Mouse (Mus musculus): ENCODE results near the gene Skap1. TPM values are rescaled to one million over a fixed set of nuclear protein-coding genes. Genes with fewer than 3 reads are reported as not detected.
"Not testable (repeated sequence)": the region's sequence is repeated elsewhere in the genome, so short reads cannot be mapped to it uniquely, and the experiment has no call there.

Gene Skap1
- polyA plus RNA-seq, 1 experiment from 2014 or later, result 0.87 TPM

- Histone ChIP-seq H3K27me3 (replicated peaks; ENCODE audit: control insufficient read depth, insufficient read depth, low read length) (peaks cover 2% of the 10 kb centered on the region), H3K4me3 (ENCODE audit: low read depth, low read length) (no peak overlapping the region), H3K4me1 (replicated peaks; ENCODE audit: control insufficient read depth, insufficient read depth, low read length) (0 out of 2 replicates have a peak, but pooled peaks cover 3% of the 10 kb centered on the region), H3K9me3 (ENCODE audit: control insufficient read depth, low read length) (no peaks in the 10 kb centered on the region), H3K4me2 (ENCODE audit: low read length) (no peak overlapping the region), H3K36me3 (ENCODE audit: control insufficient read depth, insufficient read depth, low read length) (no peaks in the 10 kb centered on the region), H3K9ac (ENCODE audit: low read length) (no peak overlapping the region), H3K27ac (ENCODE audit: low read depth) (no peak overlapping the region)
- no peak for ATAC-seq (replicated peaks; ENCODE audit: low FRiP score, low TSS enrichment, low read depth)
- WGBS, result 58% methylated on average over 18 of the region's 18 CpGs
- no peak for DNase-seq (ENCODE audit: low spot score)
These were observed 249.0 kb downstream of the Skap1 start for GRCm38 (mm10) chr11:96713210-96714005.

- H3K4me2 ChIP-seq (ENCODE audit: low read length), result no peak overlapping the region
- H3K9me3 ChIP-seq (ENCODE audit: control insufficient read depth, low read length), result no peaks in the 10 kb centered on the region
- DNase-seq (ENCODE audit: low spot score), result no peak
- H3K36me3 ChIP-seq (ENCODE audit: control insufficient read depth, insufficient read depth, low read length), result no peaks in the 10 kb centered on the region
- no peak overlapping the region for H3K27ac ChIP-seq (ENCODE audit: low read depth)
- H3K27me3 ChIP-seq (replicated peaks; ENCODE audit: control insufficient read depth, insufficient read depth, low read length), result no peaks in the 10 kb centered on the region
- H3K4me1 ChIP-seq (replicated peaks; ENCODE audit: control insufficient read depth, insufficient read depth, low read length), result 0 out of 2 replicates have a peak, but pooled peaks cover 3% of the 10 kb centered on the region
- no peak for ATAC-seq (replicated peaks; ENCODE audit: low FRiP score, low TSS enrichment, low read depth)
- H3K4me3 ChIP-seq (ENCODE audit: low read depth, low read length), result no peak overlapping the region
- H3K9ac ChIP-seq (ENCODE audit: low read length), result no peak overlapping the region
- WGBS, result 66% methylated on average over 7 of the region's 7 CpGs
These were observed 249.6 kb downstream of the Skap1 start for GRCm38 (mm10) chr11:96714011-96714410.

- not testable (repeated sequence) for DNase-seq (ENCODE audit: low spot score); H3K4me3 ChIP-seq (ENCODE audit: low read depth, low read length); H3K27ac ChIP-seq (ENCODE audit: low read depth); H3K4me1 ChIP-seq (replicated peaks; ENCODE audit: control insufficient read depth, insufficient read depth, low read length); H3K4me2 ChIP-seq (ENCODE audit: low read length); H3K36me3 ChIP-seq (ENCODE audit: control insufficient read depth, insufficient read depth, low read length); ATAC-seq (replicated peaks; ENCODE audit: low FRiP score, low TSS enrichment, low read depth); H3K9ac ChIP-seq (ENCODE audit: low read length); H3K9me3 ChIP-seq (ENCODE audit: control insufficient read depth, low read length); H3K27me3 ChIP-seq (replicated peaks; ENCODE audit: control insufficient read depth, insufficient read depth, low read length)
- 80% methylated on average over 4 of the region's 5 CpGs for WGBS
These were observed 250.8 kb downstream of the Skap1 start for GRCm38 (mm10) chr11:96715168-96715567.

DNA sequence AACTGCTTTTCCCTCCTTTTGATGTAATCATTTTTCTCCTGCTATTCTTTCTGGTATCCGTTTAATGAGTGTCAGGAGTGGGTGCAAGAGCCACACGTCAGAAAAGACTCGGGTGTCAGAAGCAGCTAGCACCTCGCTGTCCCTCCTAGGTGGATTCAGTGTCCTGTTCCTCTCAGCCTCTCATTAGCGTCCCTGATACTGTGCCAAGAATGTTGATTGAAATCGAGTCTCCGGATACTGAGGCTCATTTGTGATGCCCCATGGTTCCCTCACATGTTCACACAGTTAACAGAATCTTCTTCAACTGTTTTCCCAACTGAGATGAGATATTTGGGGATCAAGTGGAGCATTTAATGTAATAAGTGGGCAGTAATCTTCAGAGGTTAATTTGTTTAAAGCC, 254.2 kb downstream of the Skap1 start:
- WGBS, result 72% methylated on average over 7 of the region's 7 CpGs
- Histone ChIP-seq H3K4me2 (ENCODE audit: low read length) (no peak overlapping the region), H3K4me1 (replicated peaks; ENCODE audit: control insufficient read depth, insufficient read depth, low read length) (0 out of 2 replicates have a peak, but pooled peaks cover 3% of the 10 kb centered on the region), H3K9ac (ENCODE audit: low read length) (no peak overlapping the region), H3K9me3 (ENCODE audit: control insufficient read depth, low read length) (no peaks in the 10 kb centered on the region), H3K4me3 (ENCODE audit: low read depth, low read length) (no peak overlapping the region), H3K36me3 (ENCODE audit: control insufficient read depth, insufficient read depth, low read length) (no peaks in the 10 kb centered on the region), H3K27me3 (replicated peaks; ENCODE audit: control insufficient read depth, insufficient read depth, low read length) (no peaks in the 10 kb centered on the region), H3K27ac (ENCODE audit: low read depth) (no peak overlapping the region)
- DNase-seq (ENCODE audit: low spot score), result no peak
- ATAC-seq (replicated peaks; ENCODE audit: low FRiP score, low TSS enrichment, low read depth), result no peak

GRCm38 (mm10) chr11:96725833-96726232, 261.4 kb downstream of the Skap1 start:
- no peaks in the 10 kb centered on the region for H3K9me3 ChIP-seq (ENCODE audit: control insufficient read depth, low read length)
- DNase-seq (ENCODE audit: low spot score) (no peak), ATAC-seq (replicated peaks; ENCODE audit: low FRiP score, low TSS enrichment, low read depth) (no peak)
- H3K27me3 ChIP-seq (replicated peaks; ENCODE audit: control insufficient read depth, insufficient read depth, low read length), result no peaks in the 10 kb centered on the region
- no peak overlapping the region for H3K9ac ChIP-seq (ENCODE audit: low read length)
- no peaks in the 10 kb centered on the region for H3K36me3 ChIP-seq (ENCODE audit: control insufficient read depth, insufficient read depth, low read length)
- 74% methylated on average over 1 of the region's 1 CpGs for WGBS
- H3K4me3 ChIP-seq (ENCODE audit: low read depth, low read length), result no peak overlapping the region
- no peak overlapping the region for H3K27ac ChIP-seq (ENCODE audit: low read depth)
- H3K4me2 ChIP-seq (ENCODE audit: low read length), result no peak overlapping the region
- no peaks in the 10 kb centered on the region for H3K4me1 ChIP-seq (replicated peaks; ENCODE audit: control insufficient read depth, insufficient read depth, low read length)

DNA sequence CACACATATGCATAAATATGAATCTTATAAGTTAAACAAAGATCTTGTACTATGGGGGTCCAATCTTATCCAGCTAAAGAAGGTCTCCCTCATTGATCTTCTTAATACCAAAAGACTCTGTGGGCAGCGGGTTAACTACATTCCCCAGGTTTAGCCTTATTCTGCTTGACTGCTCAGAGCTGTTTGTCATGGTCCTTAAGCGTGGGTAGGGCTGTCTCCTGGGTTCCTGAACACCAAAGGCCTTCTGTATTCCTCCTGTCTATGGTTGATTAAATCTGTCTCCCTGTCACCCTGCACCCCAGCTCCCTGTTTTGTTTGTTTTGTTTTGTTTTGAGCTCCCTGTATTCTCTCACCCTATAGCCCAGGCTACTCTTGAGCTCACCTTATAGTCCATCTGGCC, 264.2 kb downstream of the Skap1 start:
- H3K27ac ChIP-seq (ENCODE audit: low read depth), result no peak overlapping the region
- no peaks in the 10 kb centered on the region for H3K9me3 ChIP-seq (ENCODE audit: control insufficient read depth, low read length)
- no peaks in the 10 kb centered on the region for H3K4me1 ChIP-seq (replicated peaks; ENCODE audit: control insufficient read depth, insufficient read depth, low read length)
- DNase-seq (ENCODE audit: low spot score) (no peak), ATAC-seq (replicated peaks; ENCODE audit: low FRiP score, low TSS enrichment, low read depth) (no peak)
- no peaks in the 10 kb centered on the region for H3K27me3 ChIP-seq (replicated peaks; ENCODE audit: control insufficient read depth, insufficient read depth, low read length)
- H3K36me3 ChIP-seq (ENCODE audit: control insufficient read depth, insufficient read depth, low read length), result no peaks in the 10 kb centered on the region
- no peak overlapping the region for H3K9ac ChIP-seq (ENCODE audit: low read length)
- 95% methylated on average over 2 of the region's 2 CpGs for WGBS
- H3K4me2 ChIP-seq (ENCODE audit: low read length), result no peak overlapping the region
- H3K4me3 ChIP-seq (ENCODE audit: low read depth, low read length), result no peak overlapping the region

DNA sequence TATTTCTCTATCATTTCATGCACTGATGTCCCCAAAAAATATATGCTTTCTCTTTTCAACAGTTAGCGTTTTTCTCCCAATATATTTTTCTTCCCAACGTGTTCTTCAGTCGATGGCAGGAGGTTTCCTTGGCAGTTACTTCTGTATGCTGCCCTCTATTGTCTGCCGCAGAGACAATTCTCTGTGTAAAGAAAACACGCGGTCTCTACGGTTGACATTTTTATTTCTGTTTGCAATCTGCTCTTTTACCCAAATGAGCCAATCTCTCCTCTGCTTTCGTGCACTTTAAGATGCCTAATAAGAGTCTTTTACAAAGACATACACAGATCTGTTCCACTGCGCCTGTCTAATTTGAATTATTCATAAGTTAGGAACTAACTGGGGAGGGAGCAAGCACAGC, 265.1 kb downstream of the Skap1 start:
- H3K9ac ChIP-seq (ENCODE audit: low read length), result no peak overlapping the region
- H3K4me3 ChIP-seq (ENCODE audit: low read depth, low read length), result no peak overlapping the region
- H3K4me2 ChIP-seq (ENCODE audit: low read length), result no peak overlapping the region
- no peaks in the 10 kb centered on the region for H3K9me3 ChIP-seq (ENCODE audit: control insufficient read depth, low read length)
- ATAC-seq (replicated peaks; ENCODE audit: low FRiP score, low TSS enrichment, low read depth) (no peak), DNase-seq (ENCODE audit: low spot score) (no peak)
- H3K27ac ChIP-seq (ENCODE audit: low read depth), result no peak overlapping the region
- H3K27me3 ChIP-seq (replicated peaks; ENCODE audit: control insufficient read depth, insufficient read depth, low read length), result no peaks in the 10 kb centered on the region
- no peaks in the 10 kb centered on the region for H3K4me1 ChIP-seq (replicated peaks; ENCODE audit: control insufficient read depth, insufficient read depth, low read length)
- WGBS, result 39% methylated on average over 9 of the region's 9 CpGs
- H3K36me3 ChIP-seq (ENCODE audit: control insufficient read depth, insufficient read depth, low read length), result no peaks in the 10 kb centered on the region

DNA sequence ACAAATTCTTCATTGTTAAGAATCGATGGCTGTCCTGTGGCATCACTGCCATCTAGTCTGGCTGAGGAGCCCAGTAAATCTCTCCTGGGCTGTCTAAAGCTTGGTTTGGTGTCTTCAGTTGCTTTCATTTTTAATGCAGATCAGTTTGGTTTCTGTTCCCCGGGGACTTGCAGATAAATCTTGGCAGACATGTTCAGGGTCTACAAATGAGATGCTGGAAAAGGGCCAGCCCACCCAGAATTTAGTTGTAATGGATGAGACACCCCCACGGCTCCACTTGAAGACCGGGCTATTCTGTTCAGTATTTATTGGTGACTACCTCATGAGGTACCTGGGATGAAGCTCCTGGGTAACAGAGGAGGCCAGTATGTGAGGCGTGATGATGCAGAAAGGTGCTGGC, 265.9 kb downstream of the Skap1 start:
- no peak for ATAC-seq (replicated peaks; ENCODE audit: low FRiP score, low TSS enrichment, low read depth)
- Histone ChIP-seq H3K9me3 (ENCODE audit: control insufficient read depth, low read length) (no peaks in the 10 kb centered on the region), H3K9ac (ENCODE audit: low read length) (no peak overlapping the region), H3K4me1 (replicated peaks; ENCODE audit: control insufficient read depth, insufficient read depth, low read length) (no peaks in the 10 kb centered on the region), H3K27me3 (replicated peaks; ENCODE audit: control insufficient read depth, insufficient read depth, low read length) (no peaks in the 10 kb centered on the region), H3K4me2 (ENCODE audit: low read length) (no peak overlapping the region), H3K4me3 (ENCODE audit: low read depth, low read length) (no peak overlapping the region), H3K27ac (ENCODE audit: low read depth) (no peak overlapping the region), H3K36me3 (ENCODE audit: control insufficient read depth, insufficient read depth, low read length) (no peaks in the 10 kb centered on the region)
- no peak for DNase-seq (ENCODE audit: low spot score)
- 74% methylated on average over 5 of the region's 5 CpGs for WGBS

DNA sequence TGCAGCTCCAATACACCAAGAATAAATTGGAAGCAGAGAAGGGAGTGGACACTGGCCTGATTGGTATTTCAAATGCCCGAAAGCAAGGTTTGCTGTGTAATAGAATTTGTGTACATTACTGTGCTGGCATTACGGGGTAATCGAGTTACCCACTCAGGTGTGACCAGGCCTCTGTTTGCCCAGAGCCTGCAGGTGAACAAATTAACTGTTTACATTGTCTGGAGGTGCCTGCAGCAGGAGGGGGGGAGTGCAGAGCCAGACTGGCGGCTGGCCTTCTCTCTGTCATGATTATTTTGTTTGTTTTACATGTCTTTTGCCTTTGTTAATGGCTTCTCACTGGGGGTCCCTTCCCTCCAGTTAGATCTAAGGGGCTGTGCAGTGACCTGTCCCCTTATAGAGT, 268.3 kb downstream of the Skap1 start:
- 41% methylated on average over 4 of the region's 4 CpGs for WGBS
- DNase-seq (ENCODE audit: low spot score) (no peak), ATAC-seq (replicated peaks; ENCODE audit: low FRiP score, low TSS enrichment, low read depth) (no peak)
- Histone ChIP-seq H3K27me3 (replicated peaks; ENCODE audit: control insufficient read depth, insufficient read depth, low read length) (peaks cover 8% of the 10 kb centered on the region), H3K36me3 (ENCODE audit: control insufficient read depth, insufficient read depth, low read length) (no peaks in the 10 kb centered on the region), H3K4me2 (ENCODE audit: low read length) (no peak overlapping the region), H3K9me3 (ENCODE audit: control insufficient read depth, low read length) (no peaks in the 10 kb centered on the region), H3K4me3 (ENCODE audit: low read depth, low read length) (no peak overlapping the region), H3K9ac (ENCODE audit: low read length) (no peak overlapping the region), H3K4me1 (replicated peaks; ENCODE audit: control insufficient read depth, insufficient read depth, low read length) (peaks cover 11% of the 10 kb centered on the region), H3K27ac (ENCODE audit: low read depth) (no peak overlapping the region)
